Mouse (Mus musculus) hindbrain, postnatal 0 days (tissue): ENCODE results near the gene Cd7. TPM values are rescaled to one million over a fixed set of nuclear protein-coding genes. Genes with fewer than 3 reads are reported as not detected.
"Not testable (repeated sequence)": the region's sequence is repeated elsewhere in the genome, so short reads cannot be mapped to it uniquely, and the experiment has no call there.

Experiments
- ATAC-seq: fragments of 200-750 bp; cut with Nextera tagmentation; 2 replicates; pipeline ENCODE4 v1.8.0; 2017; ENCODE audit warnings: mild to moderate bottlenecking, moderate TSS enrichment, moderate library complexity
- DNase-seq: peaks from one replicate; pipeline ENCODE4 v3.0.0-alpha.2; 2015; ENCODE audit warnings: low spot score
- H3K27ac ChIP-seq: fragments of 300-500 bp; sonication (generic); 2 replicates; pipeline ENCODE4 v1.5.1; 2014; ENCODE audit warnings: mild to moderate bottlenecking
- H3K27me3 ChIP-seq: fragments of 300-500 bp; sonication (generic); 2 replicates; pipeline ENCODE4 v1.6.1; 2014; ENCODE audit warnings: low read length, mixed read lengths; ENCODE audit not compliant: insufficient read depth
- H3K36me3 ChIP-seq: fragments of 300-500 bp; sonication (generic); 2 replicates; pipeline ENCODE4 v1.6.1; 2014; ENCODE audit warnings: low read length, mixed read lengths; ENCODE audit not compliant: insufficient read depth
- H3K4me1 ChIP-seq: fragments of 300-500 bp; sonication (generic); 2 replicates; pipeline ENCODE4 v1.6.1; 2014; ENCODE audit warnings: antibody characterized with exemption, low read length, mixed read lengths; ENCODE audit not compliant: insufficient read depth
- H3K4me2 ChIP-seq: fragments of 300-500 bp; sonication (generic); 2 replicates; pipeline ENCODE4 v1.6.1; 2014; ENCODE audit warnings: low read depth, mild to moderate bottlenecking, low read length, moderate library complexity, mixed read lengths
- H3K4me3 ChIP-seq: fragments of 300-500 bp; sonication (generic); 2 replicates; pipeline ENCODE4 v1.5.1; 2014; ENCODE audit warnings: low read length
- H3K9ac ChIP-seq: fragments of 300-500 bp; sonication (generic); replicated peaks from 2 replicates; pipeline ENCODE4 v1.6.1; 2014; ENCODE audit warnings: mild to moderate bottlenecking, low read length, moderate library complexity, mixed read lengths
- H3K9me3 ChIP-seq: fragments of 300-500 bp; sonication (generic); 2 replicates; pipeline ENCODE4 v1.6.1; 2016; ENCODE audit warnings: low read length, mixed read lengths
- CTCF ChIP-seq: IDR thresholded peaks from 2 replicates; pipeline ENCODE4 v1.5.1; 2016; ENCODE audit warnings: antibody characterized with exemption, control low read depth, low read depth
- WGBS: fragments of 180-500 bp; shearing (Covaris S2); extraction: QIAGEN DNeasy Blood & Tissue Kit; methylation state at CpG from one replicate; pipeline ENCODE4 v1.1.7; 2014; 5-methylcytosine and 5-hydroxymethylcytosine counted together
- polyA plus RNA-seq: library from polyadenylated mRNA; unstranded; fragments of >200 nt; fragmentation: Nextera tagmentation; extraction: Ambion mirVana; gene quantifications from 2 replicates; pipeline ENCODE4 v1.2.1, GENCODE M21; 2015
- total RNA-seq: library from RNA; depleted of rRNA; stranded (reverse); fragments of >200 nt; gene quantifications from 2 replicates; pipeline ENCODE4 v1.2.3, GENCODE M21; 2014

The Cd7 gene
- total and polyA plus RNA-seq, 2 experiments from 2014 or later, result not detected

DNA sequence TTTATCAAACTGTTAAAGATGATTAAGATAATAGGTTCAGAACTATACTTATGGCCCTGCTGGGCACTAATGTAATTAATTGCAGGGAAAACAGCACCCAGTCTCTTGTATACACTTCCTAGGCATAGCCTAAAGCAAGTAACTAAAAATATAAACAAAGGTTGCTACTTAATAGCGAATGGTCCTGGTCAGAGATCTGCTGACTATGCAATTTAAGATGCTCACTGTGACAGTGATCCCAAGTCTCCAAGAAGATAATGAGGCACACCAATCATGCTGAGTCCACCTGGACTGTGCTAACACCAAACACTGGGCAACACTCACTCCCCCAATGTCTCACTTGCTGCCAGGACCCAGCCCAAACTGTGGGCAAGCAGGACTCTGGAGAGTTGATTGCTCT, 10.6 kb upstream of the Cd7 start:
- no peak for ATAC-seq
- 71% methylated on average over 1 of the region's 1 CpGs for WGBS
- H3K9me3 ChIP-seq, result no peaks in the 10 kb centered on the region
- no peak overlapping the region for H3K27ac ChIP-seq
- TF ChIP-seq CTCF, result no peak
- H3K9ac ChIP-seq, result no peak overlapping the region
- no peaks in the 10 kb centered on the region for H3K27me3 ChIP-seq
- DNase-seq, result no peak
- no peaks in the 10 kb centered on the region for H3K4me1 ChIP-seq
- no peak overlapping the region for H3K4me3 ChIP-seq
- no peaks in the 10 kb centered on the region for H3K36me3 ChIP-seq
- no peak overlapping the region for H3K4me2 ChIP-seq

DNA sequence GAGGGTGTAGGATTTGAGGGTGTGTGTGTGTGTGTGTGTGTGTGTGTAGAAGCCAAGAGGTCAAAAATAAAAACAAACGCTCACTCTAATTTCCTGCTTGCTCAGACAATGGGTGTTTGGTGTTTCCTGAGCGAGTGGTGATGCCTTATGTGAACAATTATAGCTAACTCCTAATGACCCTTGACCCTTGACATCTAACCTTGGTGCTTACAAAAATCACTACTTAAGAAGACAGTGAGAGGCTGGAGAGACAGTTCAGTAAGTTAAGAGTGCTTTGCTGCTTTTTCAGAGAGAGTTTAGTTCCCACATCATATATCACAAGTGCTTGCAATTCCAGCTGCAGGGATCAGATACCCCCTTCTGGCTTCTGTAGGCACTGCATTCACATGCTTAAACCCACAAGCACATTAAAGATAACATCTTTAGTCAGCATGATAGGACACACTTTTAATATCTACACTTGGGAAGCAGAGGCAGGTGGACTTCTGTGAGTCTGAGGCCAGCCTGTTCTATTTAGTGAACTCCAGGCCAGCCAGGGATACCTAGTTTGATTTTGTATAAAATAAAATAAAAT, 8.7 kb upstream of the Cd7 start:
- peak; percentile 69 for TF ChIP-seq CTCF
- Histone ChIP-seq H3K4me3 (no peak overlapping the region), H3K4me2 (no peak overlapping the region), H3K27ac (no peak overlapping the region), H3K36me3 (no peaks in the 10 kb centered on the region), H3K4me1 (no peaks in the 10 kb centered on the region), H3K27me3 (no peaks in the 10 kb centered on the region), H3K9me3 (no peaks in the 10 kb centered on the region), H3K9ac (no peak overlapping the region)
- WGBS, result 67% methylated on average over 2 of the region's 2 CpGs
- DNase-seq, result peak; percentile 67
- ATAC-seq, result no peak

DNA sequence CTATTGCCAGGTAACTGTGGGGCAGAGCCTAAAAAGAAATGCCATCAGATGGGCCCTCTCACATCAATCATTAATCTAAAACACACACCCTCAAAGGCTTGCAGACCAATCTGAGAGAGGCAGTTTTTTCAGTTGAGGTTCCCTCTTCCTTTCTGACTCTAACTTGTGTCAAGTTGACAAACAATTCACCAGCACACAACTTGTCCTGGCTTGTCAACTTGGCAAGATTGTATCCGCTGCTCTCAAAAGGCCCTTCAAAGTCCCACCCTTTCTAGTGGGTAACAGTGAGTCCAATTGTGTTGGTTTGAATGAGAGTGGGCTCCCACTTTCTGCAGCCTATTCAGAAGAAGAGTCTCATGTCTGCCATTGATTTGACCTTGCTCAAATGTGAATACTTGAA, 6.1 kb upstream of the Cd7 start:
- DNase-seq, result peak; percentile 9

DNA sequence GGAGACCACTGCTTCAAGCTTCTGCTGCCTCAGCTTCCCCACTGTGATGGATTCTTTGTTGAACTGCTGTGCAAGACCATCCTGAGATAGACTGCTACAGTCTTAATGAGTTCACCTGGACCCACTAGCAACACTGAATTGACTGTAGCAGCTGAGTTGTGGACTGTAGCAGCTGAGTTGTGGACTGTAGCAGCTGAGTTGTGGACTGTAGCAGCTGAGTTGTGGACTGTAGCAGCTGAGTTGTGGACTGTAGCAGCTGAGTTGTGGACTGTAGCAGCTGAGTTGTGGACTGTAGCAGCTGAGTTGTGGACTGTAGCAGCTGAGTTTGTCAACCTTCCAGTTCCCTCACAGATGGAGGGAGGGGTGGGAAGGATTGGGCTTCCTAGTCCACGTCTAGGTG, 3.8 kb upstream of the Cd7 start:
- not testable (repeated sequence) for H3K4me1 ChIP-seq, ATAC-seq, H3K27ac ChIP-seq, H3K9me3 ChIP-seq, H3K36me3 ChIP-seq, DNase-seq, H3K4me3 ChIP-seq, H3K9ac ChIP-seq, H3K4me2 ChIP-seq, H3K27me3 ChIP-seq
- 52% methylated on average over 1 of the region's 1 CpGs for WGBS

More for the DNA sequence above, 6.1 kb upstream of the Cd7 start:
- Histone ChIP-seq H3K27me3 (no peaks in the 10 kb centered on the region), H3K4me2 (no peak overlapping the region), H3K4me3 (no peak overlapping the region), H3K9me3 (no peaks in the 10 kb centered on the region), H3K36me3 (no peaks in the 10 kb centered on the region), H3K9ac (no peak overlapping the region), H3K27ac (no peak overlapping the region), H3K4me1 (no peaks in the 10 kb centered on the region)
- whole genome bisulfite sequencing, result 48% methylated on average over 1 of the region's 1 CpGs
- TF ChIP-seq CTCF, result no peak
- ATAC-seq, result 0 out of 2 replicates have a peak, but pooled peaks have one; percentile 40

DNA sequence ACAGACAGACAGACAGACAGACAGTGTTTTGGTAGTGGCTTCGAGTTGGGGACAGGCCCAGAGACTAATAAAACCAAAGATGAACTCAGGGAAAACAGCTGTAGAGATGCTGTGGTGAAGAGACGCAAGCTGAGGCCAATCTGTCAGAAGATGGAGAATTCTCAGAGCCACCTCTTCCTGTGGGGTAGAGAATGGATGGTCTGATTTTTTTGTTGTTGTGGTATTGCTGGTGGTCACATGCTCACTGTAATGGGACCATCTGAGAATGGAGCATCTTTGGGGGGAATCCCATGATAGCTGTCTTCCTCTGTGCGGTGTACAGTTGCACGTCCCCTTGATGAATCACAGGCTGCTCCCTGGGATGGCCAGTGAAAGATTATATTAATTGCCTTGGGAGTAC, 3.3 kb upstream of the Cd7 start:
- ATAC-seq, result no peak
- DNase-seq, result no peak
- H3K27ac ChIP-seq, result no peak overlapping the region
- no peak for TF ChIP-seq CTCF
- no peak overlapping the region for H3K4me3 ChIP-seq
- 73% methylated on average over 4 of the region's 4 CpGs for WGBS
- H3K36me3 ChIP-seq, result no peaks in the 10 kb centered on the region
- no peak overlapping the region for H3K4me2 ChIP-seq
- H3K4me1 ChIP-seq, result no peaks in the 10 kb centered on the region
- no peaks in the 10 kb centered on the region for H3K9me3 ChIP-seq
- H3K9ac ChIP-seq, result no peak overlapping the region
- H3K27me3 ChIP-seq, result no peaks in the 10 kb centered on the region

DNA sequence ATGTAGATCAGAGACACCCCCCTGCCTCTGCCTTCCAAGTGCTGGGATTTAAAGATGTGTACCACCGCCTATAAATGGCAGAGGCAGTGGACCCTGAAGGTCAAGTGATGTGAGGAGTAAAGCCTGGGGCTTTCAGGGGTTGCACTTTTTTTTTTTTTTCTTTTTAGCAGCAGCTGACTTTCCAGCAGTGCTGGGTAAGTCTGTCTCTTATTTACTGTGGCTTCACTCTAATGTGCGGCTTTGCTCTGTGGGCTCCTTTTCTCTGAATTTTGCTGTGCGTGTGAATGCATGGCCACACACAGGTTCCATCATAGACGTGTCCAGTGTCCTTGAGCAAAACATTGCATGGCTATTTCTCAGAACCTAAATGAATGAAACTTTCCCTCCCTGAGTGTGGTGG, 2.4 kb upstream of the Cd7 start:
- no peak for ATAC-seq
- no peak for DNase-seq
- H3K27ac ChIP-seq, result no peak overlapping the region
- H3K27me3 ChIP-seq, result no peaks in the 10 kb centered on the region
- H3K9me3 ChIP-seq, result no peaks in the 10 kb centered on the region
- H3K4me2 ChIP-seq, result no peak overlapping the region
- H3K9ac ChIP-seq, result no peak overlapping the region
- 79% methylated on average over 4 of the region's 4 CpGs for WGBS
- H3K4me1 ChIP-seq, result no peaks in the 10 kb centered on the region
- no peak for TF ChIP-seq CTCF
- H3K4me3 ChIP-seq, result no peak overlapping the region
- H3K36me3 ChIP-seq, result no peaks in the 10 kb centered on the region

DNA sequence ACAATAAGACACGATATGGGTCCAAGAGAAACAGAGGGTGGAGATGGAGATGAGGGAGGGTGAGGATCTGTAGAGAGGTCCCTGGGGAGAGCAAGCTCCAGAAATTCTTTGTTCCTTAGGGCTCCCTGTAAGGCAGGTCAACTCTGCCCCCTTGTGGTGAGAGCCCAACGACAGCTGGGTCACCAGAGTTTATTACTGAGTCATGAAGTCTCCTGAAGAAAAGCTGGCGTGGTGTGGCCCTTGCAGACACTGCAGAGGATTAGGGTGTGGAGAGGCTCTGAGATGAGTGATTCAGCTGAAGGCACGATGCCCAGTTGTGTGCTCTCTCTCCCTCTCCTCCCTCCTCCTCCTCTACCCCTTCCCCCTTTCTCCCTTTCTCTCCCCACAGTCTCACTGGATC, 2.0 kb upstream of the Cd7 start:
- no peak overlapping the region for H3K9ac ChIP-seq
- peak; percentile 79 for TF ChIP-seq CTCF
- ATAC-seq, result peak; percentile 32; the same call in 1 of the 2 replicates
- no peaks in the 10 kb centered on the region for H3K27me3 ChIP-seq
- H3K4me3 ChIP-seq, result no peak overlapping the region
- DNase-seq, result peak; percentile 85
- WGBS, result 13% methylated on average over 4 of the region's 4 CpGs
- H3K9me3 ChIP-seq, result no peaks in the 10 kb centered on the region
- no peak overlapping the region for H3K27ac ChIP-seq
- H3K4me1 ChIP-seq, result no peaks in the 10 kb centered on the region
- no peak overlapping the region for H3K4me2 ChIP-seq
- H3K36me3 ChIP-seq, result no peaks in the 10 kb centered on the region
